Mouse (Mus musculus) G1E-ER4 (cell line): ENCODE results near the gene Gpld1. TPM values are rescaled to one million over a fixed set of nuclear protein-coding genes. Genes with fewer than 3 reads are reported as not detected.

Experiments
- GATA1 ChIP-seq: IDR thresholded peaks from one replicate; pipeline ENCODE4 v1.8.0; 2012; ENCODE audit warnings: low read length, inconsistent platforms
- polyA plus RNA-seq: library from polyadenylated mRNA; stranded (reverse); fragments of >175 nt; gene quantifications from 2 replicates; pipeline ENCODE4 v1.2.3, GENCODE M21; 2012

The Gpld1 gene
- polyA plus RNA-seq, 1 experiment = not detected

- TF ChIP-seq GATA1 = no peak
Observed at GRCm38 (mm10) chr13:24937108-24937838, 5.7 kb upstream of the Gpld1 start, which contains the start of gene Aldh5a1. TSS of gene Aldh5a1 (minus strand) at chr13:24937661.

- TF ChIP-seq GATA1 = no peak
Observed at GRCm38 (mm10) chr13:24937839-24938166, 5.1 kb upstream of the Gpld1 start.

DNA sequence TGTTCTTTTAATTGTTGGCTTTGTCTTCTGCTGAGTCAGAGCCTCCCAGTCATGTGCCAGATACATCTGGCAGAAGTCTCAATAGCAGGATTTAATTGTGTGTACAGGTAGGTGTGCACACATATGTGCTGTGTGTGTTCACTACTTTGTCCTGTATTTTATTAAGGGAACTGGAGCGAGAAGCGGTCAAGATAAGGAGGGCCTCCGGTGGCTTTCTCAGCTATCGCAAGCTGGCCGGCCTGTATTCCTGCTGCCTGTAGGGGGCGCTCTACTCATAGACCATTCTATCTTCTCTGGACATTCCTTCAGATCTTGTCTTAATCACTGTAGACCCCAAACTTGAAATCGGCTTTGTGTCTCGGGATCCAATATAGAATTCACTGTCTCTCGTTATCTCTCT is 4.3 kb upstream of the Gpld1 start:
- TF ChIP-seq GATA1 = no peak

DNA sequence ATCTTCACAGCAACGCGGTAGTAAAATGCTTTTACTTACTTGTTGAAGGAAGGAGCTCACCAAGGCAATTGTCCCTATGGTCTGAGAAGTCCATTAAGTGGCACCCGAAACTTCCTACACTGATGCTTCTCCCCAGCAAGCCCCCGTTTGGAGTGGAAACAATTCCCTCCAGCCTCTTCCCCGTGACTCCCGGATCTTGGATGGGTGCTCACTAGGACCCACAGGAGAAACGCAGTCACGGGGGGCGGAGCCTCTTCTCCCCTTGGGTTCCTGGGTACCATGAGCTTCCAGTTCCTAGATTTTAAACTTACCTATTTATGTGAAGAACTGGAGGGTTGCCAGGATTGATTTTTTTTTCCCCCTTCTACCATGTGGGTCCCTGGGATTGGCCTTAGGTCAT is 3.5 kb upstream of the Gpld1 start:
- no peak for TF ChIP-seq GATA1

GRCm38 (mm10) chr13:24943303-24943702 is 351 bp downstream of the Gpld1 start:
- TF ChIP-seq GATA1 = no peak

DNA sequence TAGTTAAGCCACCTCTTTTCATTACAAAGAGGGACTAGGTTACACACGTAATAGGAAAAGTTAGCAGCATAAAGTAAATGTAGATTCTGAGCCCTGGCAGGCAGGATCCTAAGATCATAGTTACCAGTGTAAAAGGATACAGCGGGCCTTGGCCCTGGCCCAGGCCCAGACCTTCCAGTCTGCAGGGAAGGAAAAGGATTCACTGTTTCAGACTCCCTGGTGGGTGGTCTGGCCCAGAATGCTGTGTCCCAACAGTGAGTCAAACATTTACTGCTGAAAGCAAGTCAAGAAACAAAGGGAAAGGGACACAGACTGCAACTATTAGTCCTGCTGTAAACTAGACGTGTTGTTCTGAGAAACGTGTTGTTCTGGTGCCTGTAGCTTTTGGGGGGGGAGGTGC is 2.6 kb downstream of the Gpld1 start:
- no peak for TF ChIP-seq GATA1

- TF ChIP-seq GATA1 = no peak
Observed at GRCm38 (mm10) chr13:24947158-24947557, 4.2 kb downstream of the Gpld1 start.

GRCm38 (mm10) chr13:24948870-24949269 is 5.9 kb downstream of the Gpld1 start:
- no peak for TF ChIP-seq GATA1

DNA sequence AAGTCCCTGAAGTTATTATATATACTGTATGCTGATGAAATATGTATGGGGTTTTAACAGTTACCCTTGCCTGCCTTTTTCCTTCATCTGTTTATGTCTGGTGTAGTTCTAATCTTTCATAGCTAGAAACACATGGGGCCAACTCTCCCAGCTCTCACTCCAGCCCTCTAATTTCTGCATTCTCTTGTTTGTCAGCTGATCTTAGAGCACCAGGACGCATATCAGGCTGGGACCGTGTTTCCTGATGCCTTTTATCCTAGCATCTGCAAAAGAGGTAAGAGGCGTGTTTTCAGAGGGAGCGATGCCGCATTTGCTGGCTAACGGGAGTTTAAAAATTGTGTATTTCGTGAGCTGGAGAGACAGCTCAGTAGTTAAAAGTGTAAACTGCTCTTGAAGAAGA is 9.7 kb downstream of the Gpld1 start:
- no peak for TF ChIP-seq GATA1

DNA sequence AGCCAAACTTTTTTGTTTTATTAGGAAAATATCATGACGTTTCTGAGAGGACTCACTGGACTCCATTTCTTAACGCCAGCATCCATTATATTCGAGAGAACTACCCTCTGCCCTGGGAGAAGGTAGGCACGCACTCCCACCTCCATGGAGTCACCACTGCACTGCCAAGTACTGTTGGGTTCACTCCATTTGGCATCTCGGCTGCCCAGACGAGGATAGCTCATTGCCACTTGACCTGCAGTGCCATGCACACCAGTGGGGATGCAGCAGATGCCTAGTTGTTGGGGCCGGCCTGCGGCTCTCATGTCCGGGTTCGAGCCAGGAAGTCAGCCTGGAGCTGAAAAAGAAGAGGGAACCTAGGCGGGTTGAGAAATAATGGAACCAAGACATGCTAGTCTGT is 12.1 kb downstream of the Gpld1 start:
- no peak for TF ChIP-seq GATA1

- no peak for TF ChIP-seq GATA1
Observed at GRCm38 (mm10) chr13:24955500-24955899, 12.5 kb downstream of the Gpld1 start.

GRCm38 (mm10) chr13:24958671-24959070 is 15.7 kb downstream of the Gpld1 start:
- no peak for TF ChIP-seq GATA1

GRCm38 (mm10) chr13:24960084-24960483 is 17.1 kb downstream of the Gpld1 start:
- no peak for TF ChIP-seq GATA1

GRCm38 (mm10) chr13:24962119-24962518 is 19.2 kb downstream of the Gpld1 start:
- TF ChIP-seq GATA1 = no peak

DNA sequence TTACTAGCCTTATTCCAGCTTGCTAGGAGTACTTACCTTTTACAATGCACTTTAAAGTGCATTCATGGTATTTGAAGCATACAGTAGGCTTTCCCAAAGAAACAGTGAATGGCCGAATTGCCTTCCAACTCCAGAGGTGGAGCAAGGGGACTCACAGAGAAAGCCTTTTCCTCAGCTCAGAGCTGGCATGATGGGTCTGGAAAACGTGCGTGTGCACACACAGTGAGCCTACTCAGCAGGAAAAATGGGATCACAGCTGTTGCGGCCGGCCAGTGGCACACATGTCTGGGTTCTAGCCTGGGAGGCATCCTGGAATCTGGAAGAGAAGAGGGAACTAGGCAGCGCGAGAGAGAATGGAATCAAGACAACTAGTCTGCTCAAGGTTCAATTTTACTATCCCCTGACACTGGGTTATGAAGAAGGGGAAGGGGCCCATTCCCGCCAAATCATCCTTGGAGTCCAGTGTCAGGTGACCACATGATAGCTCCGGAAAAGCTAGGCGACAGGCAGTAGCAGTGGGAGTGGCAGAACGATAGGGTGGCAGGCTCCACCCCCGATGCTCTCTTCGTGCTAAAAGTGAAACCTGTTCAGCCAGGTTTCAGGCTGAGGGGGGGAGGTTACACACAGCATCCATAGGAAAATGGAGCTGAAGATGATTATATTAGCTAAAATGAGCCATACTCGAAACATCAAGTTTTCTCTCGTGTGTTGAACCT is 22.3 kb downstream of the Gpld1 start:
- TF ChIP-seq GATA1 = no peak

- TF ChIP-seq GATA1 = no peak
Observed at GRCm38 (mm10) chr13:24965846-24966201, 22.9 kb downstream of the Gpld1 start.

GRCm38 (mm10) chr13:24976384-24976783 is 33.4 kb downstream of the Gpld1 start:
- TF ChIP-seq GATA1 = no peak
